ENCODE assay signal across 8 mouse cellular contexts in genomic region chr15:100227663-100228534, GRCm38 (mm10). TPM values are rescaled to one million over a fixed set of nuclear protein-coding genes. Genes with fewer than 3 reads are reported as not detected.
DNase-seq lines count a peak whose midpoint lies in the region; ATAC-seq and TF ChIP-seq lines count a peak whose summit lies in the region.

Atf1 (plus strand) TSS chr15:100227819.

- TF ChIP-seq EP300 in MEL (IDR thresholded peaks at IDR 0.05; ENCODE audit: low read depth in 1 of 2, low read length in 2 of 2): peak in 1 of 2 experiments; percentile 27; a peak in 1 of 4 replicates

- peak within 1 kb of the TSS; percentile 99 for H3K9ac ChIP-seq in MEL (ENCODE audit: control insufficient read depth, low read depth, low read length, poor library complexity, severe bottlenecking)
- H3K9ac ChIP-seq in forebrain, embryonic 16.5 days (replicated peaks; ENCODE audit: low read depth, low read length): peak within 1 kb of the TSS; percentile 98
- peak within 1 kb of the TSS; percentile 97 for H3K9ac ChIP-seq in lung, embryonic 15.5 days

- no peaks in the 10 kb centered on the region for H3K27me3 ChIP-seq in MEL (ENCODE audit: control insufficient read depth in 1 of 2, insufficient read depth in 2 of 2, low read length in 2 of 2)
- no peaks in the 10 kb centered on the region for H3K27me3 ChIP-seq in forebrain, embryonic 16.5 days (replicated peaks; ENCODE audit: control insufficient read depth, insufficient read depth, low read length)
- no peaks in the 10 kb centered on the region for H3K27me3 ChIP-seq in lung, embryonic 15.5 days
- no peaks in the 10 kb centered on the region for H3K27me3 ChIP-seq in thymus, adult 2 months (ENCODE audit: control insufficient read depth, insufficient read depth, low read length)

- ATAC-seq in forebrain, embryonic 16.5 days: peak; percentile 77
- peak; percentile 89 for ATAC-seq in lung, embryonic 15.5 days (ENCODE audit: borderline replicate concordance, extremely low read depth, low FRiP score, low TSS enrichment)

- under 1% methylated on average over 84 of the region's 133 CpGs for WGBS in forebrain, embryonic 16.5 days
- WGBS in lung, embryonic 15.5 days: under 1% methylated on average over 69 of the region's 133 CpGs
- under 1% methylated on average over 103 of the region's 133 CpGs for WGBS in olfactory bulb, adult 2 months
- WGBS in thymus, adult 2 months: under 1% methylated on average over 109 of the region's 133 CpGs

- H3K27ac ChIP-seq in MEL (ENCODE audit: control insufficient read depth, low read depth, low read length): peak within 1 kb of the TSS; percentile 94
- peak within 1 kb of the TSS; percentile 100 for H3K27ac ChIP-seq in forebrain, embryonic 16.5 days (ENCODE audit: low read length)
- H3K27ac ChIP-seq in lung, embryonic 15.5 days: peak within 1 kb of the TSS; percentile 100
- H3K27ac ChIP-seq in olfactory bulb, adult 2 months (ENCODE audit: insufficient read depth, low read depth, low read length): peak within 1 kb of the TSS; percentile 100
- H3K27ac ChIP-seq in thymus, adult 2 months (ENCODE audit: control insufficient read depth, insufficient read depth, low read length): peak within 1 kb of the TSS; percentile 90

- peak within 1 kb of the TSS; percentile 72 to 89 for H3K4me3 ChIP-seq in MEL (ENCODE audit: control insufficient read depth in 1 of 2, insufficient read depth in 1 of 2, low read depth in 2 of 2, low read length in 2 of 2)
- H3K4me3 ChIP-seq in forebrain, embryonic 16.5 days (replicated peaks; ENCODE audit: low read length): peak within 1 kb of the TSS; percentile 78
- peak within 1 kb of the TSS; percentile 86 for H3K4me3 ChIP-seq in lung, embryonic 15.5 days
- H3K4me3 ChIP-seq in olfactory bulb, adult 2 months (ENCODE audit: insufficient read depth, low read depth, low read length): peak within 1 kb of the TSS; percentile 100
- peak within 1 kb of the TSS; percentile 92 for H3K4me3 ChIP-seq in thymus, adult 2 months (ENCODE audit: control insufficient read depth, insufficient read depth, low read length)

- H3K4me2 ChIP-seq in forebrain, embryonic 16.5 days (ENCODE audit: low read length): peak within 1 kb of the TSS; percentile 80
- peak within 1 kb of the TSS; percentile 63 for H3K4me2 ChIP-seq in lung, embryonic 15.5 days

- DNase-seq in MEL (ENCODE audit: low read depth, low spot score): peak; percentile 95
- peak; percentile 91 for DNase-seq in cerebellum, adult 11-12 months
- peak; percentile 81 for DNase-seq in heart, postnatal 25 days (ENCODE audit: low spot score)
- peak; percentile 79 to 93 for DNase-seq in layer of hippocampus, adult 18-20 months (ENCODE audit: low spot score in 2 of 2)
- DNase-seq in thymus, adult 2 months: peak; percentile 91

- intact Hi-C loops in heart, postnatal 25 days (cut with DNase I): loop anchor here (5.0 kb wide), 1 partner anchor 191 kb away; the partner anchor contains the start of gene Dip2b

- peaks cover 2 to 44% of the 10 kb centered on the region in 2 experiments for H3K36me3 ChIP-seq in MEL (ENCODE audit: control insufficient read depth in 1 of 2, insufficient read depth in 2 of 2, low read length in 2 of 2)
- H3K36me3 ChIP-seq in forebrain, embryonic 16.5 days (ENCODE audit: control insufficient read depth, insufficient read depth): no peaks in the 10 kb centered on the region
- H3K36me3 ChIP-seq in lung, embryonic 15.5 days: peaks cover 6% of the 10 kb centered on the region
- peaks cover 2% of the 10 kb centered on the region for H3K36me3 ChIP-seq in thymus, adult 2 months (ENCODE audit: control insufficient read depth, insufficient read depth, low read length)

- peak in 1 of 3 experiments; percentile 6; a peak in 2 of 6 replicates for TF ChIP-seq CTCF in MEL (IDR thresholded peaks at IDR 0.05 in 2 of 3, conservative IDR thresholded peaks at IDR 0.05 in 1 of 3; ENCODE audit: control insufficient read depth in 1 of 3, insufficient read depth in 1 of 3, low read depth in 2 of 3, low read length in 3 of 3, poor library complexity in 1 of 3, severe bottlenecking in 1 of 3)
- no peak for TF ChIP-seq CTCF in olfactory bulb, adult 2 months (IDR thresholded peaks at IDR 0.05; ENCODE audit: insufficient read depth, low read depth, low read length)
- TF ChIP-seq CTCF in thymus, adult 2 months (IDR thresholded peaks at IDR 0.05; ENCODE audit: borderline replicate concordance, control insufficient read depth, extremely low read depth, insufficient read depth, low read length, poor library complexity): peak; percentile 26; the same call in 1 of the 2 replicates

- no peaks in the 10 kb centered on the region for H3K9me3 ChIP-seq in MEL (replicated peaks; ENCODE audit: insufficient read depth, low read length)
- H3K9me3 ChIP-seq in forebrain, embryonic 16.5 days (ENCODE audit: control insufficient read depth, low read length): no peaks in the 10 kb centered on the region
- no peaks in the 10 kb centered on the region for H3K9me3 ChIP-seq in lung, embryonic 15.5 days

- TF ChIP-seq POLR2A in MEL (IDR thresholded peaks at IDR 0.05; ENCODE audit: control insufficient read depth in 1 of 2, insufficient read depth in 1 of 2, low read depth in 1 of 2, low read length in 2 of 2, poor library complexity in 1 of 2): peak; percentile 70 to 95
- TF ChIP-seq POLR2A in olfactory bulb, adult 2 months (IDR thresholded peaks at IDR 0.05; ENCODE audit: insufficient read depth, low read depth, low read length): peak; percentile 98
- TF ChIP-seq POLR2A in thymus, adult 2 months (IDR thresholded peaks at IDR 0.05; ENCODE audit: control insufficient read depth, extremely low read depth, insufficient read depth, low read length, poor library complexity): peak; percentile 90

- TF ChIP-seq RAD21 in MEL (IDR thresholded peaks at IDR 0.05; ENCODE audit: low read depth, low read length): no peak

- H3K4me1 ChIP-seq in MEL (ENCODE audit: control insufficient read depth in 1 of 2, insufficient read depth in 2 of 2, low read length in 2 of 2): peaks cover 23 to 42% of the 10 kb centered on the region in 2 experiments
- peaks cover 19% of the 10 kb centered on the region for H3K4me1 ChIP-seq in forebrain, embryonic 16.5 days (replicated peaks; ENCODE audit: control insufficient read depth, insufficient read depth, low read length)
- H3K4me1 ChIP-seq in lung, embryonic 15.5 days: peaks cover 23% of the 10 kb centered on the region
- H3K4me1 ChIP-seq in olfactory bulb, adult 2 months (ENCODE audit: control insufficient read depth, insufficient read depth, low read length): peaks cover 6% of the 10 kb centered on the region; the same call in 1 of the 2 replicates
- peaks cover 10% of the 10 kb centered on the region for H3K4me1 ChIP-seq in thymus, adult 2 months (replicated peaks; ENCODE audit: control insufficient read depth, insufficient read depth, low read length)

- H3K79me2 ChIP-seq in MEL (ENCODE audit: control insufficient read depth, insufficient read depth, low read length, poor library complexity): peaks cover 47% of the 10 kb centered on the region

TF ChIP-seq in MEL, 35 proteins besides CTCF, POLR2A, EP300 and RAD21 (continues in another document):
- peak; percentile 49; the same call in 1 of the 2 replicates for TF ChIP-seq NRF1 (IDR thresholded peaks at IDR 0.05; ENCODE audit: insufficient read depth, low read depth, low read length, poor library complexity, severe bottlenecking)
- TF ChIP-seq ZKSCAN1 (IDR thresholded peaks at IDR 0.05; ENCODE audit: low read depth, low read length): no peak
- TF ChIP-seq E2F4 (IDR thresholded peaks at IDR 0.05; ENCODE audit: borderline replicate concordance, low read depth, low read length): peak; percentile 68; the same call in 1 of the 2 replicates
- 0 out of 2 replicates have a peak, but pooled peaks have one; percentile 17 for TF ChIP-seq RCOR1 (IDR thresholded peaks at IDR 0.05; ENCODE audit: low read depth, low read length)
- no peak for TF ChIP-seq ZC3H11A (IDR thresholded peaks at IDR 0.05; ENCODE audit: low read depth, low read length)
- peak; percentile 76 for TF ChIP-seq HCFC1 (IDR thresholded peaks at IDR 0.05; ENCODE audit: low read depth, low read length)
- no peak for TF ChIP-seq JUND (IDR thresholded peaks at IDR 0.05; ENCODE audit: low read depth, low read length)
- TF ChIP-seq CHD1 (IDR thresholded peaks at IDR 0.05; ENCODE audit: low read depth, low read length): no peak; the same call in 1 of the 2 replicates
- peak; percentile 71 for TF ChIP-seq TCF12 (IDR thresholded peaks at IDR 0.05; ENCODE audit: low read depth, low read length)
- peak; percentile 41; the same call in 1 of the 2 replicates for TF ChIP-seq SIN3A (IDR thresholded peaks at IDR 0.05; ENCODE audit: low read length)
- peak; percentile 87 for TF ChIP-seq MAX (IDR thresholded peaks at IDR 0.05; ENCODE audit: low read length)
- TF ChIP-seq TAL1 (IDR thresholded peaks at IDR 0.05; ENCODE audit: low read length): no peak
- peak; percentile 45; the same call in 1 of the 2 replicates for TF ChIP-seq MAZ (IDR thresholded peaks at IDR 0.05; ENCODE audit: low read depth, low read length)
- TF ChIP-seq ETS1 (IDR thresholded peaks at IDR 0.05; ENCODE audit: low read depth, low read length): peak; percentile 40; the same call in 1 of the 2 replicates
- no peak for TF ChIP-seq MYB (IDR thresholded peaks at IDR 0.05; ENCODE audit: low read depth, low read length)
- peak; percentile 30; the same call in 1 of the 2 replicates for TF ChIP-seq TBP (IDR thresholded peaks at IDR 0.05; ENCODE audit: low read depth, low read length)
- TF ChIP-seq GABPA (IDR thresholded peaks at IDR 0.05; ENCODE audit: low read depth, low read length): no peak
- no peak for TF ChIP-seq ZNF384 (IDR thresholded peaks at IDR 0.05; ENCODE audit: low read depth, low read length)
- peak in 1 of 2 experiments; percentile 83; a peak in 2 of 4 replicates for TF ChIP-seq USF2 (IDR thresholded peaks at IDR 0.05; ENCODE audit: borderline replicate concordance in 1 of 2, insufficient read depth in 1 of 2, low read depth in 1 of 2, low read length in 2 of 2)
- no peak for TF ChIP-seq GATA1 (IDR thresholded peaks at IDR 0.05; ENCODE audit: low read depth, low read length)
- no peak for TF ChIP-seq ELF1 (IDR thresholded peaks at IDR 0.05; ENCODE audit: low read depth, low read length)

RNA-seq across cellular contexts. Expression of gene Atf1, which starts in this region (rescaled TPM):
- 41.8 and 44.0 TPM in 2 replicates for total RNA-seq in MEL (2012; rRNA removed)
- polyA plus RNA-seq in MEL (2012; ENCODE audit: insufficient read depth in 1 of 2, insufficient read length in 2 of 2, low read depth in 1 of 2, low replicate concordance in 2 of 2, missing spikeins in 1 of 2): 100 to 1,000 TPM; 183 to 854 TPM
- polyA plus RNA-seq in forebrain, embryonic 16.5 days (2015; fragmentation: Nextera tagmentation; extraction: Ambion mirVana): 18.9 and 21.4 TPM in 2 replicates
- 10 to 100 TPM; 46.0 to 51.8 TPM for total RNA-seq in heart, postnatal 25 days (2021)
- total RNA-seq in layer of hippocampus, adult 18-20 months (2021): 10 to 100 TPM; 20.3 to 23.4 TPM
- polyA plus RNA-seq in lung, embryonic 15.5 days (2015; fragmentation: Nextera tagmentation; extraction: Ambion mirVana): 50.4 and 54.4 TPM in 2 replicates
- not detected in 2 replicates for polyA plus RNA-seq in olfactory bulb, adult 2 months (2012; ENCODE audit: insufficient read depth, insufficient read length, low replicate concordance, missing spikeins)
- polyA plus RNA-seq in thymus, adult 2 months (2012; rRNA removed): 86.4 and 110 TPM in 2 replicates

Comparison
In these comparisons a context has a peak if more than half of its experiments do, and no peak if none do; other contexts are left out.
1. Peak in every context shown above with its lines: DNase-seq, ATAC-seq, H3K4me3 ChIP-seq and H3K27ac ChIP-seq.